ENCODE assay signal across 27 mouse cellular contexts in the genomic region with DNA sequence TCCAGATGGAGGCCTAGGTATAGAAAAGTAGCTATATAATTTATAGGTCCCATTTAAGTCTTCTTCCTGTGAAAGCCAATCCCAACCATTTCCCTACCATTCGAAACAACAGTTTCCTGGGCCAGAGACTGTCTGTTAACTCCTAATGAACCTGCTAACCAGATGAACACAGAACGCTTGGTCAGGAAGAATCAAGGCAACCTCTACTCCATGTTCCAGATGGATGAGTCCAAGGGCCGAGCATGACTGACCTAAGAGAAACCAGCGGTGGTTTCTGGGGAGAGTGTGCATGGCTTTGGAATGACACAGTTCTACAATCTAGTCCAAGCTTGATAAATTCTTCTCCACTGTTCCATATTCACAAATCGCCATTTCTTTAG. TPM values are rescaled to one million over a fixed set of nuclear protein-coding genes. Genes with fewer than 3 reads are reported as not detected.
DNase-seq lines count a peak whose midpoint lies in the region; ATAC-seq lines count a peak whose summit lies in the region.
"Had no signal": no experiment of that assay in that cellular context is flagged by ENCODE, and none has a peak within 500 bp of the region (broad histone marks: within the 10 kb centered on the region; RNA-seq: fewer than 3 reads in every experiment).

No protein-coding gene starts in this region.

- no peak overlapping the region for H3K4me3 ChIP-seq in kidney, embryonic 14.5 days (ENCODE audit: low read length)
- H3K4me3 ChIP-seq: embryonic facial prominence, embryonic 12.5 days; embryonic facial prominence, embryonic 15.5 days; gastrocnemius, adult 2 months; hindbrain, embryonic 12.5 days had no signal

- 53% methylated on average over 5 of the region's 5 CpGs for WGBS in kidney, embryonic 14.5 days

- no peak for ATAC-seq in kidney, embryonic 14.5 days (ENCODE audit: low FRiP score, low TSS enrichment)
- ATAC-seq: CD4-positive, CD25-positive, alpha-beta regulatory T cell, adult 4 months; forebrain, embryonic 14.5 days; forebrain, postnatal 0 days had no signal

- no peaks in the 10 kb centered on the region for H3K36me3 ChIP-seq in kidney, embryonic 14.5 days (ENCODE audit: control insufficient read depth, insufficient read depth, low read length)
- H3K36me3 ChIP-seq: embryonic facial prominence, embryonic 12.5 days; embryonic facial prominence, embryonic 15.5 days; hindbrain, embryonic 12.5 days had no signal

- H3K4me1 ChIP-seq in kidney, embryonic 14.5 days (ENCODE audit: control insufficient read depth, insufficient read depth, low read length), result no peaks in the 10 kb centered on the region
- H3K4me1 ChIP-seq: embryonic facial prominence, embryonic 12.5 days; embryonic facial prominence, embryonic 15.5 days; hindbrain, embryonic 12.5 days had no signal

- no peak overlapping the region for H3K9ac ChIP-seq in kidney, embryonic 14.5 days (ENCODE audit: low read depth, low read length)
- H3K9ac ChIP-seq: embryonic facial prominence, embryonic 12.5 days; embryonic facial prominence, embryonic 15.5 days; forebrain, postnatal 0 days; hindbrain, embryonic 12.5 days had no signal

- H3K4me2 ChIP-seq in kidney, embryonic 14.5 days (replicated peaks; ENCODE audit: low read depth, low read length), result no peak overlapping the region
- H3K4me2 ChIP-seq: embryonic facial prominence, embryonic 12.5 days; embryonic facial prominence, embryonic 15.5 days; heart, embryonic 11.5 days; hindbrain, embryonic 12.5 days had no signal

- H3K9me3 ChIP-seq in kidney, embryonic 14.5 days (ENCODE audit: control insufficient read depth, low read length), result no peaks in the 10 kb centered on the region
- H3K9me3 ChIP-seq: embryonic facial prominence, embryonic 12.5 days; embryonic facial prominence, embryonic 15.5 days; hindbrain, embryonic 12.5 days had no signal

- no peak overlapping the region for H3K27ac ChIP-seq in kidney, embryonic 14.5 days (ENCODE audit: low read depth, low read length)
- H3K27ac ChIP-seq: embryonic facial prominence, embryonic 12.5 days; embryonic facial prominence, embryonic 15.5 days; gastrocnemius, adult 2 months; hindbrain, embryonic 12.5 days had no signal

- no peaks in the 10 kb centered on the region for H3K27me3 ChIP-seq in kidney, embryonic 14.5 days (ENCODE audit: control insufficient read depth, insufficient read depth, low read length)
- H3K27me3 ChIP-seq: embryonic facial prominence, embryonic 12.5 days; embryonic facial prominence, embryonic 15.5 days; hindbrain, embryonic 12.5 days had no signal

- DNase-seq in kidney, adult 9 months, result peak; percentile 41
- no peak for DNase-seq in kidney, postnatal 4 days
- DNase-seq in kidney, postnatal 25 days, result peak; percentile 14 to 41
- peak; percentile 13 to 18 for DNase-seq in kidney, postnatal 36 days
- no peak for DNase-seq in lung, postnatal 36 days
- DNase-seq: adrenal gland, adult 2 months; adrenal gland, postnatal 14 days; cerebellum, adult 11 months; cerebellum, adult 2 months; cerebellum, adult 9-11 months; cerebellum, postnatal 25 days; forebrain, postnatal 0 days; gastrocnemius, adult 2 months; gastrocnemius, postnatal 14 days; heart, adult 11 months had no signal

RNA-seq across cellular contexts. Expression of a gene that starts 55.8 kb away (rescaled TPM):
- polyA plus RNA-seq in kidney, embryonic 14.5 days (2014; fragmentation: Nextera tagmentation; extraction: Ambion mirVana), result 0.06 and 0.20 TPM in 2 replicates
- polyA plus RNA-seq: adrenal gland, adult 2 months; C2C12; CD4-positive, CD25-positive, alpha-beta regulatory T cell, adult 4 months; cerebellum, adult 2 months; embryonic facial prominence, embryonic 12.5 days; embryonic facial prominence, embryonic 15.5 days; forebrain, embryonic 11.5 days; forebrain, embryonic 14.5 days; forebrain, postnatal 0 days; frontal cortex, adult 2 months; heart, embryonic 11.5 days; heart, embryonic 14.5 days; heart, postnatal 0 days; hindbrain, embryonic 12.5 days had no signal

Comparison
In these comparisons a context has a peak if more than half of its experiments do, and no peak if none do; other contexts are left out.
1. DNase-seq: peak in kidney, adult 9 months (single experiment), kidney, postnatal 25 days (2 of 2) and kidney, postnatal 36 days (2 of 2); none in kidney, postnatal 4 days (0 of 2) and lung, postnatal 36 days (single experiment).